In genomic region chr1:160308996-160309395, GRCm38 (mm10) we compare ENCODE assay signal across 8 mouse cellular contexts.
DNase-seq lines count a peak whose midpoint lies in the region; ATAC-seq lines count a peak whose summit lies in the region.

No protein-coding gene starts in this region.

- WGBS in embryonic facial prominence, embryonic 11.5 days = 18% methylated on average over 7 of the region's 7 CpGs
- WGBS in embryonic facial prominence, embryonic 10.5 days = 14% methylated on average over 7 of the region's 7 CpGs

- peak; percentile 18 for DNase-seq in embryonic facial prominence, embryonic 11.5 days (ENCODE audit: low spot score)
- no peak for DNase-seq in embryonic facial prominence, embryonic 10.5 days (ENCODE audit: low spot score)
- DNase-seq in ZHBTc4 (ENCODE audit: low read depth, low spot score) = peak; percentile 54
- peak; percentile 32 to 56 for DNase-seq in kidney, postnatal 36 days
- DNase-seq in right cerebral cortex, postnatal 10 days (ENCODE audit: low spot score in 2 of 2) = no peak
- DNase-seq in right cerebral cortex, postnatal 14 days = no peak
- DNase-seq in Muller cell, postnatal 12 days (ENCODE audit: inconsistent ontology term) = no peak

- no peak overlapping the region for H3K4me2 ChIP-seq in embryonic facial prominence, embryonic 11.5 days (ENCODE audit: low read depth, low read length)

- no peaks in the 10 kb centered on the region for H3K4me1 ChIP-seq in embryonic facial prominence, embryonic 11.5 days (ENCODE audit: control insufficient read depth, insufficient read depth, low read length)
- peaks cover 9% of the 10 kb centered on the region for H3K4me1 ChIP-seq in embryonic facial prominence, embryonic 10.5 days

- H3K9me3 ChIP-seq in embryonic facial prominence, embryonic 11.5 days (replicated peaks; ENCODE audit: control insufficient read depth, low read length) = no peaks in the 10 kb centered on the region
- no peaks in the 10 kb centered on the region for H3K9me3 ChIP-seq in embryonic facial prominence, embryonic 10.5 days

- H3K36me3 ChIP-seq in embryonic facial prominence, embryonic 11.5 days (replicated peaks; ENCODE audit: control insufficient read depth, insufficient read depth, low read depth, low read length) = no peaks in the 10 kb centered on the region
- H3K36me3 ChIP-seq in embryonic facial prominence, embryonic 10.5 days (replicated peaks) = no peaks in the 10 kb centered on the region

- H3K27me3 ChIP-seq in embryonic facial prominence, embryonic 11.5 days (ENCODE audit: control insufficient read depth, insufficient read depth, low read length) = no peaks in the 10 kb centered on the region
- no peaks in the 10 kb centered on the region for H3K27me3 ChIP-seq in embryonic facial prominence, embryonic 10.5 days (replicated peaks; ENCODE audit: low read depth, poor library complexity, severe bottlenecking)

- no peak for ATAC-seq in embryonic facial prominence, embryonic 11.5 days (replicated peaks; ENCODE audit: insufficient number of reproducible peaks, low FRiP score, low TSS enrichment, low read depth)
- 0 out of 2 replicates have a peak, but pooled peaks have one; percentile 36 for ATAC-seq in monocyte, adult 5-6 weeks (replicated peaks; ENCODE audit: insufficient number of reproducible peaks, low FRiP score, low TSS enrichment, poor library complexity, severe bottlenecking)

- no peak overlapping the region for H3K27ac ChIP-seq in embryonic facial prominence, embryonic 11.5 days (replicated peaks; ENCODE audit: low read depth, low read length)
- H3K27ac ChIP-seq in embryonic facial prominence, embryonic 10.5 days (replicated peaks) = no peak overlapping the region; the same call in 1 of the 2 replicates

- no peak overlapping the region for H3K4me3 ChIP-seq in embryonic facial prominence, embryonic 11.5 days (ENCODE audit: low read depth, low read length)
- H3K4me3 ChIP-seq in embryonic facial prominence, embryonic 10.5 days = no peak overlapping the region

- H3K9ac ChIP-seq in embryonic facial prominence, embryonic 11.5 days (replicated peaks; ENCODE audit: low read length) = no peak overlapping the region

Comparison
In these comparisons a context has a peak if more than half of its experiments do, and no peak if none do; other contexts are left out.
1. DNase-seq: peak in embryonic facial prominence, embryonic 11.5 days (single experiment), ZHBTc4 (single experiment) and kidney, postnatal 36 days (2 of 2); none in embryonic facial prominence, embryonic 10.5 days (single experiment), right cerebral cortex, postnatal 10 days (0 of 2), right cerebral cortex, postnatal 14 days (single experiment) and Muller cell, postnatal 12 days (single experiment).